Mouse (Mus musculus) neural tube, embryonic 15.5 days (tissue): ENCODE measurements around the gene Gmds. TPM values are rescaled to one million over a fixed set of nuclear protein-coding genes. Genes with fewer than 3 reads are reported as not detected.

Source experiments
- ATAC-seq: fragments of 200-750 bp; cut with Nextera tagmentation; 2 replicates; pipeline ENCODE4 v1.8.0; 2017; ENCODE audit warnings: mild to moderate bottlenecking, moderate TSS enrichment, moderate library complexity; ENCODE audit not compliant: low FRiP score
- H3K27ac ChIP-seq: fragments of 300-500 bp; sonication (generic); replicated peaks from 2 replicates; pipeline ENCODE4 v1.5.1; 2015; ENCODE audit warnings: mild to moderate bottlenecking, inconsistent platforms
- H3K27me3 ChIP-seq: fragments of 300-500 bp; sonication (generic); replicated peaks from 2 replicates; pipeline ENCODE4 v1.6.1; 2015; ENCODE audit warnings: inconsistent platforms
- H3K36me3 ChIP-seq: fragments of 300-500 bp; sonication (generic); 2 replicates; pipeline ENCODE4 v1.6.1; 2015; ENCODE audit warnings: inconsistent platforms
- H3K4me1 ChIP-seq: fragments of 300-500 bp; sonication (generic); 2 replicates; pipeline ENCODE4 v1.6.1; 2015; ENCODE audit warnings: inconsistent platforms
- H3K4me2 ChIP-seq: fragments of 300-500 bp; sonication (generic); 2 replicates; pipeline ENCODE4 v1.6.1; 2015; ENCODE audit warnings: inconsistent platforms, mild to moderate bottlenecking, moderate library complexity
- H3K4me3 ChIP-seq: fragments of 300-500 bp; sonication (generic); replicated peaks from 2 replicates; pipeline ENCODE4 v1.5.1; 2015; ENCODE audit warnings: mild to moderate bottlenecking, inconsistent platforms
- H3K9ac ChIP-seq: fragments of 300-500 bp; sonication (generic); replicated peaks from 2 replicates; pipeline ENCODE4 v1.6.1; 2015; ENCODE audit warnings: mild to moderate bottlenecking, inconsistent platforms
- H3K9me3 ChIP-seq: fragments of 300-500 bp; sonication (generic); replicated peaks from 2 replicates; pipeline ENCODE4 v1.6.1; 2016; ENCODE audit warnings: inconsistent platforms
- WGBS: fragments of 180-500 bp; shearing (Covaris S2); methylation state at CpG from one replicate; pipeline ENCODE4 v1.1.7; 2015; ENCODE audit warnings: mixed read lengths; 5-methylcytosine and 5-hydroxymethylcytosine counted together
- polyA plus RNA-seq: library from polyadenylated mRNA; unstranded; fragments of >200 nt; fragmentation: Nextera tagmentation; extraction: Ambion mirVana; gene quantifications from 2 replicates; pipeline ENCODE4 v1.2.1, GENCODE M21; 2015

The Gmds gene
- polyA plus RNA-seq, 1 experiment from 2014 or later = 39.3 TPM

DNA sequence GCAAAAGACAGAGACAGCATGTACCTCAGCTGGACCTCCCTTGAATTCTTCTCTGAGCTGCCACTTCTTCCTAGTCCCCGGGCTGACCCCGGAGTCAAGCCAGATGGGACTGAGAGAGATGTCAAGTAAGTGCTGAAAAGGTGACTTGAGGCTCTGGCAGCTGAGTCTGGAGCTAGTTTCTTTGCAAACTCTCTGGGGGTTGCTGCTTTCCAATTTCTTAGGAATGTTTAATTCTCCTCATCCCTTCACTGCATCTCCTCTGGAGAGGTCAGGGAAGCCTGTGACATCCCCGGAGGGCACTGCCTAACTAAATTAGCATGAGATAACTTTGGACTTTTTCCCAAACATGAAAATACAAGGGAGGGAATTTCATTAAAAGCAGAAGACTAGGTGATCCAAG lies 378.0 kb downstream of the Gmds start:
- WGBS = 67% methylated on average over 3 of the region's 3 CpGs
- Histone ChIP-seq H3K9me3 (no peaks in the 10 kb centered on the region), H3K4me2 (no peak overlapping the region), H3K9ac (no peak overlapping the region), H3K4me1 (no peaks in the 10 kb centered on the region), H3K4me3 (no peak overlapping the region), H3K27ac (no peak overlapping the region), H3K36me3 (no peaks in the 10 kb centered on the region), H3K27me3 (no peaks in the 10 kb centered on the region)
- ATAC-seq = no peak

DNA sequence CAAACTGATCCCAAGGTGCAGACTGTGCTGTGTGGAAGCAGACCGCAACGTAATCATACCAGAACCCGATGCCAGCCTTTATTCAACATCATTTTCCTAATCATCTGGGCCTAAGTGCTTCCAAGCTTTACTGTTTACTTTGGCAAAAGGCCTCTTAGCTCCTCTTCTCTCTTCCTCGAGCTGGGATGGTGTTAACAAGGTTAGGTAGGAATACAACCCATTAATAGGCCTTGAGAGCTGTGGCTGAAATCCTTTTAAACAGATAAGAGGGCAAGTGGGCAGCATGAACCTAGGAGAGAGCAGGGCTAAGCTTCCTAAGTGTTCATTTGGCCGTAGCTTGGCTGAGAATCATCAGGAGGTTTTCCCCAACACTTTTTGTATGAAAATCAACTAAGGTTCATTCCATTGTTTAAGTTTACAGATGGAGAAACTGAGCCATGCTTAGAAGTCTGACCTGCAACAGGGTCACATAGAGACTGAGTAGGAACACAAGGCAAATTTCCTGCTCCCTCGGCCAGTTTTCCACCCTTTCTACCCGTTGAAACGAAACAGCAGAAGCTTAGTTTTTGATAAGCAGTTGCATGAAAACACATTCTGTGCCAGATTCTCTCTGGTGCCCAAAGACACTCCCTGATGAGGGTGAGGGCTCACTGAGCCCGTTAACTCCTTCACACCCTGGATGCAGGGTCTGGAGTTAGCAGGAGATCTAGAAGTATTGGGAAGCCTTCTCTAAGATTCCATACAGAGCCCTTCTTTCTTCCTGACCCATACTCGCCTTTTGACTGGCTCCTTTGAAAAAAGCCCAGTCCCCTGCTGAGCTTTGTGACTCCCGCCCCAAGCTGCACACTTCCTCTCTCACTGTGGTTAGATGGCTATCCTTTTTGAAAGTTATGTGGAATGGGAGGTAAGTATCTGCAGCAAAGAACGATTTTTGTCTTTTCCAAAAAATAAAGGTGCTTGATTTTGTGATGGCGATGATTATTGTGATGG lies 379.9 kb downstream of the Gmds start:
- 73% methylated on average over 13 of the region's 13 CpGs for WGBS
- no peaks in the 10 kb centered on the region for H3K9me3 ChIP-seq
- no peak for ATAC-seq
- H3K4me1 ChIP-seq = no peaks in the 10 kb centered on the region
- 0 out of 2 replicates have a peak overlapping the region, but pooled peaks have one; percentile 29 for H3K27ac ChIP-seq
- no peak overlapping the region for H3K4me3 ChIP-seq
- no peak overlapping the region for H3K4me2 ChIP-seq
- no peaks in the 10 kb centered on the region for H3K36me3 ChIP-seq
- no peaks in the 10 kb centered on the region for H3K27me3 ChIP-seq
- H3K9ac ChIP-seq = no peak overlapping the region

- WGBS = 80% methylated on average over 6 of the region's 6 CpGs
- no peak for ATAC-seq
- no peak overlapping the region for H3K4me3 ChIP-seq
- no peaks in the 10 kb centered on the region for H3K4me1 ChIP-seq
- H3K27ac ChIP-seq = no peak overlapping the region
- H3K27me3 ChIP-seq = no peaks in the 10 kb centered on the region
- H3K36me3 ChIP-seq = no peaks in the 10 kb centered on the region
- H3K9me3 ChIP-seq = no peaks in the 10 kb centered on the region
- no peak overlapping the region for H3K4me2 ChIP-seq
- no peak overlapping the region for H3K9ac ChIP-seq
Measured at GRCm38 (mm10) chr13:31956584-31956983, 382.0 kb downstream of the Gmds start.

DNA sequence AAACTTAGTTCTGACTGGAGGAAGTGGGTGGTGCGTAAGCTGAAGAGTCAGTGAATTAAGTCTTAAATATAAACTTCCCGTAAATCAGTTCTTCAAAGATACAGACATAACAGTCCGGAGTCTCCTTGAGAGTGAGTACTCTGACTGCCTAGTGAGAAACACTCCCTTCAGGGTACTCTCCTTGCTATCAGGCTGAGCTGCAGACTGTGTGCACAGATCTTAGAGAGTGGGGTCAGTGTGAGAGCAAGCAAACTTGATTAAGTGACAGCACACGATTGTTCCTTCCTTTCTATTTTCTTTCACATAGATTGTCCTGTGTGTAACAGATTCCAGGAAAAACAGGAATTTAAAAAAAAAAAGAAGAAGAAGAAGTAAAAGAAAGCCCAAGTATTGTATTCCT lies 382.4 kb downstream of the Gmds start:
- WGBS = 88% methylated on average over 4 of the region's 4 CpGs
- H3K9me3 ChIP-seq = no peaks in the 10 kb centered on the region
- no peak overlapping the region for H3K4me3 ChIP-seq
- no peaks in the 10 kb centered on the region for H3K4me1 ChIP-seq
- H3K9ac ChIP-seq = no peak overlapping the region
- no peak overlapping the region for H3K4me2 ChIP-seq
- H3K27ac ChIP-seq = no peak overlapping the region
- H3K27me3 ChIP-seq = no peaks in the 10 kb centered on the region
- ATAC-seq = no peak
- no peaks in the 10 kb centered on the region for H3K36me3 ChIP-seq

- Histone ChIP-seq H3K4me2 (no peak overlapping the region), H3K9me3 (no peaks in the 10 kb centered on the region), H3K9ac (no peak overlapping the region), H3K27me3 (no peaks in the 10 kb centered on the region), H3K4me3 (no peak overlapping the region), H3K4me1 (no peaks in the 10 kb centered on the region), H3K27ac (no peak overlapping the region), H3K36me3 (no peaks in the 10 kb centered on the region)
- ATAC-seq = no peak
- 60% methylated on average over 7 of the region's 7 CpGs for WGBS
Measured at GRCm38 (mm10) chr13:31955171-31955570, 383.4 kb downstream of the Gmds start.

GRCm38 (mm10) chr13:31944676-31945210 lies 393.8 kb downstream of the Gmds start:
- no peak overlapping the region for H3K4me3 ChIP-seq
- H3K9ac ChIP-seq = no peak overlapping the region
- whole genome bisulfite sequencing = 89% methylated on average over 3 of the region's 3 CpGs

GRCm38 (mm10) chr13:31943482-31944275 lies 394.9 kb downstream of the Gmds start:
- Histone ChIP-seq H3K9ac (no peak overlapping the region), H3K36me3 (no peaks in the 10 kb centered on the region), H3K9me3 (no peaks in the 10 kb centered on the region), H3K27ac (no peak overlapping the region), H3K4me2 (no peak overlapping the region), H3K4me1 (no peaks in the 10 kb centered on the region), H3K4me3 (no peak overlapping the region), H3K27me3 (no peaks in the 10 kb centered on the region)
- 34% methylated on average over 7 of the region's 7 CpGs for WGBS
- no peak for ATAC-seq

More at GRCm38 (mm10) chr13:31944676-31945210, 393.8 kb downstream of the Gmds start:
- H3K36me3 ChIP-seq = no peaks in the 10 kb centered on the region
- H3K4me2 ChIP-seq = no peak overlapping the region
- no peaks in the 10 kb centered on the region for H3K27me3 ChIP-seq
- H3K9me3 ChIP-seq = no peaks in the 10 kb centered on the region
- H3K27ac ChIP-seq = no peak overlapping the region
- no peak for ATAC-seq
- H3K4me1 ChIP-seq = no peaks in the 10 kb centered on the region

- Histone ChIP-seq H3K4me2 (no peak overlapping the region), H3K4me3 (no peak overlapping the region), H3K27ac (no peak overlapping the region), H3K9me3 (no peaks in the 10 kb centered on the region), H3K27me3 (no peaks in the 10 kb centered on the region), H3K4me1 (no peaks in the 10 kb centered on the region), H3K9ac (no peak overlapping the region), H3K36me3 (no peaks in the 10 kb centered on the region)
- WGBS = 93% methylated on average over 1 of the region's 1 CpGs
- ATAC-seq = no peak
Measured at GRCm38 (mm10) chr13:31929299-31929698, 409.2 kb downstream of the Gmds start.

- H3K9ac ChIP-seq = no peak overlapping the region
- no peaks in the 10 kb centered on the region for H3K4me1 ChIP-seq
- H3K36me3 ChIP-seq = no peaks in the 10 kb centered on the region
- 74% methylated on average over 5 of the region's 5 CpGs for WGBS
- H3K4me3 ChIP-seq = no peak overlapping the region
- no peak overlapping the region for H3K27ac ChIP-seq
- no peaks in the 10 kb centered on the region for H3K9me3 ChIP-seq
- no peaks in the 10 kb centered on the region for H3K27me3 ChIP-seq
- H3K4me2 ChIP-seq = no peak overlapping the region
- no peak for ATAC-seq
Measured at GRCm38 (mm10) chr13:31926599-31926998, 411.9 kb downstream of the Gmds start.

GRCm38 (mm10) chr13:31924506-31924905 lies 414.0 kb downstream of the Gmds start:
- H3K4me3 ChIP-seq = no peak overlapping the region
- H3K27ac ChIP-seq = no peak overlapping the region
- no peaks in the 10 kb centered on the region for H3K4me1 ChIP-seq
- ATAC-seq = no peak
- no peak overlapping the region for H3K4me2 ChIP-seq
- H3K9ac ChIP-seq = no peak overlapping the region
- no peaks in the 10 kb centered on the region for H3K27me3 ChIP-seq
- 74% methylated on average over 4 of the region's 4 CpGs for WGBS
- H3K9me3 ChIP-seq = no peaks in the 10 kb centered on the region
- H3K36me3 ChIP-seq = no peaks in the 10 kb centered on the region

DNA sequence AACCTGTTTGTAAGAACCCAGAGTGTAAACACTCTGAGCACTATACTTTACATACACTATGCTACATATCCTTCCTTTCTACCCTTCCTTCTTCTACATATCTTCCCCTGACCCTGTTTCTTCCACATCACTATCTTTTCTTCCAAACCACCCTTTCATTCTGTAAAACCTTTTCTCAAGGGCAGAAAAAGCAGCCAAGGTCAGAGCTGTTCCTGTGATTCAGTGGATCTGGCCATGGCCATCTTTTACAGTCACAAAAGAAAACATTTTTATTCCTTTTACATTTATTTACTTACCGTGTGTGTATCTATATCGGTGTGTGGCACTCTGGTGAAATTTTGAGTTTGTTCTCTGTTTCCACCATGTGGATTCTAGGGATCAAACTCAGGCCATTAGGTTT lies 418.8 kb downstream of the Gmds start:
- no peaks in the 10 kb centered on the region for H3K4me1 ChIP-seq
- no peak overlapping the region for H3K27ac ChIP-seq
- H3K4me2 ChIP-seq = no peak overlapping the region
- WGBS = 91% methylated on average over 2 of the region's 2 CpGs
- no peak for ATAC-seq
- no peaks in the 10 kb centered on the region for H3K27me3 ChIP-seq
- H3K4me3 ChIP-seq = no peak overlapping the region
- no peaks in the 10 kb centered on the region for H3K36me3 ChIP-seq
- H3K9me3 ChIP-seq = no peaks in the 10 kb centered on the region
- no peak overlapping the region for H3K9ac ChIP-seq
